Mouse (Mus musculus) G1E (cell line): ENCODE data around the gene Ccnjl. TPM values are rescaled to one million over a fixed set of nuclear protein-coding genes. Genes with fewer than 3 reads are reported as not detected.

Experiments used
- ATAC-seq: 2 replicates; pipeline ENCODE4 v1.8.0; 2016; ENCODE audit warnings: mild to moderate bottlenecking; ENCODE audit not compliant: insufficient number of reproducible peaks, poor library complexity, low FRiP score, severe bottlenecking; ENCODE audit errors: extremely low read depth
- DNase-seq: peaks from one replicate; pipeline ENCODE4 v3.0.0; 2012; ENCODE audit warnings: low spot score
- H3K27me3 ChIP-seq: 2 replicates; pipeline ENCODE4 v1.6.1; 2012; ENCODE audit warnings: mild to moderate bottlenecking, low read length, inconsistent platforms; ENCODE audit not compliant: insufficient read depth
- H3K36me3 ChIP-seq: replicated peaks from 2 replicates; pipeline ENCODE3; 2012; ENCODE audit warnings: mild to moderate bottlenecking, inconsistent platforms
- H3K4me1 ChIP-seq: 2 replicates; pipeline ENCODE4 v1.6.1; 2012; ENCODE audit warnings: low read depth, low read length, inconsistent platforms, mixed read lengths; ENCODE audit not compliant: insufficient read depth
- H3K4me3 ChIP-seq: 2 replicates; pipeline ENCODE4 v1.5.1; 2012; ENCODE audit warnings: low read depth, mild to moderate bottlenecking, inconsistent platforms, low read length, moderate library complexity, mixed read lengths
- H3K9me3 ChIP-seq: replicated peaks from 2 replicates; pipeline ENCODE4 v1.6.1; 2012; ENCODE audit warnings: inconsistent platforms
- CTCF ChIP-seq: IDR thresholded peaks from 2 replicates; pipeline ENCODE4 v1.5.1; 2012; ENCODE audit warnings: low read depth, low read length, inconsistent platforms, mixed read lengths
- GATA1 ChIP-seq: IDR thresholded peaks from 2 replicates; pipeline ENCODE4 v1.6.1; 2012; ENCODE audit warnings: borderline replicate concordance, low read length, inconsistent platforms, mixed read lengths
- GATA2 ChIP-seq: IDR thresholded peaks from 2 replicates; pipeline ENCODE4 v1.6.1; 2012; ENCODE audit warnings: low read depth, low read length, inconsistent platforms, borderline replicate concordance
- POLR2AphosphoS5 ChIP-seq: IDR thresholded peaks from 2 replicates; pipeline ENCODE4 v1.6.1; 2012; ENCODE audit warnings: low read depth, low read length, inconsistent platforms; ENCODE audit not compliant: insufficient replicate concordance
- TAL1 ChIP-seq: conservative IDR thresholded peaks from 2 replicates; pipeline ENCODE4 v1.6.1; 2012; ENCODE audit warnings: low read depth, low read length, inconsistent platforms, mixed read lengths
- polyA plus RNA-seq: library from polyadenylated mRNA; stranded (reverse); fragments of >175 nt; gene quantifications from 2 replicates; pipeline ENCODE4 v1.2.3, GENCODE M21; 2012
- total RNA-seq, 2 experiments: library from RNA; stranded (forward) in 1 of 2; stranded (reverse) in 1 of 2; fragments of 200-1000 nt in 1 of 2; fragments of >200 nt in 1 of 2; fragmentation: Nextera tagmentation in 1 of 2; gene quantifications; 2 replicates each; pipeline ENCODE4 v1.2.3; 2014 to 2017

The Ccnjl gene
- total and polyA plus RNA-seq, 3 experiments: 0.16 TPM; not detected in 2

GRCm38 (mm10) chr11:43484057-43484456 lies 44.5 kb upstream of the Ccnjl start:
- H3K4me3 ChIP-seq: no peak overlapping the region
- no peak for DNase-seq
- no peak for ATAC-seq
- H3K27me3 ChIP-seq: peaks cover 5% of the 10 kb centered on the region
- no peak for TF ChIP-seq TAL1
- H3K36me3 ChIP-seq: no peaks in the 10 kb centered on the region
- H3K9me3 ChIP-seq: no peaks in the 10 kb centered on the region
- H3K4me1 ChIP-seq: no peaks in the 10 kb centered on the region

GRCm38 (mm10) chr11:43484652-43485051 lies 43.9 kb upstream of the Ccnjl start:
- Histone ChIP-seq H3K4me1 (no peaks in the 10 kb centered on the region), H3K4me3 (no peak overlapping the region), H3K36me3 (no peaks in the 10 kb centered on the region), H3K27me3 (peaks cover 5% of the 10 kb centered on the region), H3K9me3 (no peaks in the 10 kb centered on the region)
- no peak for DNase-seq
- no peak for ATAC-seq
- TF ChIP-seq TAL1 (no peak), CTCF (no peak), GATA1 (no peak), GATA2 (no peak), POLR2AphosphoS5 (no peak)

- TF ChIP-seq GATA1: no peak
- no peak for TF ChIP-seq GATA2
- TF ChIP-seq POLR2AphosphoS5: no peak
- no peak for TF ChIP-seq CTCF
- no peaks in the 10 kb centered on the region for H3K36me3 ChIP-seq
- no peak overlapping the region for H3K4me3 ChIP-seq
- DNase-seq: no peak
- H3K9me3 ChIP-seq: no peaks in the 10 kb centered on the region
- peaks cover 5% of the 10 kb centered on the region for H3K27me3 ChIP-seq
- ATAC-seq: no peak
- no peaks in the 10 kb centered on the region for H3K4me1 ChIP-seq
Observed at GRCm38 (mm10) chr11:43485855-43486254, 42.7 kb upstream of the Ccnjl start.

- TF ChIP-seq POLR2AphosphoS5: no peak
- peak; percentile 88 for TF ChIP-seq CTCF
- ATAC-seq (no peak), DNase-seq (peak; percentile 45)
- no peaks in the 10 kb centered on the region for H3K9me3 ChIP-seq
- H3K4me1 ChIP-seq: no peaks in the 10 kb centered on the region
- no peak overlapping the region for H3K4me3 ChIP-seq
- H3K36me3 ChIP-seq: no peaks in the 10 kb centered on the region
- 0 out of 2 replicates have a peak, but pooled peaks cover 3% of the 10 kb centered on the region for H3K27me3 ChIP-seq
Observed at GRCm38 (mm10) chr11:43492663-43493062, 35.9 kb upstream of the Ccnjl start.

GRCm38 (mm10) chr11:43493815-43494409 lies 34.7 kb upstream of the Ccnjl start:
- H3K36me3 ChIP-seq: no peaks in the 10 kb centered on the region
- 0 out of 2 replicates have a peak, but pooled peaks cover 3% of the 10 kb centered on the region for H3K27me3 ChIP-seq
- H3K4me3 ChIP-seq: no peak overlapping the region
- TF ChIP-seq POLR2AphosphoS5: no peak
- TF ChIP-seq CTCF: peak; percentile 67
- TF ChIP-seq TAL1: no peak
- TF ChIP-seq GATA2: no peak
- H3K4me1 ChIP-seq: no peaks in the 10 kb centered on the region
- DNase-seq: peak; percentile 52
- no peaks in the 10 kb centered on the region for H3K9me3 ChIP-seq
- no peak for ATAC-seq

GRCm38 (mm10) chr11:43495037-43495436 lies 33.5 kb upstream of the Ccnjl start:
- H3K36me3 ChIP-seq: no peaks in the 10 kb centered on the region
- no peaks in the 10 kb centered on the region for H3K4me1 ChIP-seq
- H3K4me3 ChIP-seq: no peak overlapping the region
- ATAC-seq (no peak), DNase-seq (no peak)
- no peaks in the 10 kb centered on the region for H3K9me3 ChIP-seq
- no peak for TF ChIP-seq GATA1
- TF ChIP-seq CTCF: no peak
- TF ChIP-seq TAL1: no peak
- TF ChIP-seq POLR2AphosphoS5: no peak
- no peak for TF ChIP-seq GATA2
- 0 out of 2 replicates have a peak, but pooled peaks cover 3% of the 10 kb centered on the region for H3K27me3 ChIP-seq

- ATAC-seq (no peak), DNase-seq (no peak)
- no peaks in the 10 kb centered on the region for H3K36me3 ChIP-seq
- no peaks in the 10 kb centered on the region for H3K4me1 ChIP-seq
- 0 out of 2 replicates have a peak, but pooled peaks cover 3% of the 10 kb centered on the region for H3K27me3 ChIP-seq
- H3K9me3 ChIP-seq: no peaks in the 10 kb centered on the region
- no peak overlapping the region for H3K4me3 ChIP-seq
- TF ChIP-seq POLR2AphosphoS5: no peak
- no peak for TF ChIP-seq GATA2
- TF ChIP-seq TAL1: no peak
- no peak for TF ChIP-seq CTCF
- TF ChIP-seq GATA1: no peak
Observed at GRCm38 (mm10) chr11:43495532-43495931, 33.1 kb upstream of the Ccnjl start.
